Mouse (Mus musculus): ENCODE results near the gene Lsm2.
"Not testable (repeated sequence)": the region's sequence is repeated elsewhere in the genome, so short reads cannot be mapped to it uniquely, and the experiment has no call there.

Lsm2 gene

DNA sequence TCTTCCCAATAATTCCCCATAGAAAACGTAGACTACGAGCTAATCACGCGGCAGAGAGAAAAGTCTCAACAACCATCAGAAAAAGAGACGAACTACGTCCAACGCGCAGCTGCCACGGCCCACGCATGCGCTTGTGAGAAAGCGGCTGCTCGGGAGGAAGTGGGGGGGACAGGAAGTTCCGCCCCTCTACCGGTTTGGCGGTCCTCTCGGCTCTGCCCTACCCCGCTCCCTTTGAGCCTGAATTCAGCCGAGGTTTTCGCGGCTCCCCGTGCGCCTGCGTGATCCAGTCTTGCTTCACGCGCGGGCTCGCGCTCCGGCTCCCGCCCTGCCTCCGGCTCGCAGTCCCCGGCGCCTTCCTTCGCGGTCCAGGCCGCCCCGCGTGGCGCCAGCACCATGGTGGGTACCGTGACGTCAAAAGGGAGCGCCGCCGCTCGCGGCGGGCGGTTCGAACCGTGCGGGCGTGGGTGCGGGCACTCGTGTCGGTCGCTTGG, at the start of gene Lsm2:
Gene Lsm2 (plus strand): TSS at position 173 of the 491 bp plus-strand sequence.
- peak; percentile 93 for DNase-seq (ENCODE audit: low read depth, low spot score)

GRCm38 (mm10) chr17:34932287-34932686, 49.4 kb upstream of the Lsm2 start:
- no peak for DNase-seq (ENCODE audit: low read depth, low spot score)

DNA sequence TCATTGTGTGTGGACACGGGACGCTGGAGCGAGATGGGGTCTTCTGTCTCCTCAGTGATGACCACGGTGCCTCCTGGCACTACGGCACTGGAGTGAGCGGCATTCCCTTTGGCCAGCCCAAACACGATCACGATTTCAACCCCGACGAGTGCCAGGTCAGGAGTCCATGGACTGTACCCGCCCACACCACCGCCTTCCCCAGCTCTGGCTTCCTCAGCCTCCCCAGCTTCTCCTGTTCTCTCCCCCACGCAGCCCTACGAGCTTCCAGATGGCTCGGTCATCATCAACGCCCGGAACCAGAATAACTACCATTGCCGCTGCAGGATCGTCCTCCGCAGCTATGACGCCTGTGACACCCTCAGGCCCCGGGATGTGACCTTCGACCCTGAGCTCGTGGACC, 47.6 kb upstream of the Lsm2 start:
- no peak for DNase-seq (ENCODE audit: low read depth, low spot score)

DNA sequence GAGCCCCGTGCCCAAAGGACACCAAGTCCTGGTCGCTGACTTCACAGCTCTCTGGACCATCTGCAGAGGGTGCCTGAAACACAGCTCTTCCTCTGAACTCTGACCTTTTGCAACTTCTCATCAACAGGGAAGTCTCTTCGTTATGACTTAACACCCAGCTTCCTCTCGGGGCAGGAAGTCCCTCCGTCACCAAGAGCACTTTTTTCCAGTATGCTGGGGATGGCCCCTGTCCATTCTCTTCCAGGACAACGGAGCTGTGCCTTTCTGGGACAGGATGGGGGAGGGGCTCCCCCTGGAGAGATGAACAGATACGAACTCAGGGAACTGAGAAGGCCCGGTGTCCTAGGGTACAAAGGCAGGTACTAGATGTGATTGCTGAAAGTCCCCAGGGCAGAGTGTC, 46.8 kb upstream of the Lsm2 start:
- DNase-seq (ENCODE audit: low read depth, low spot score) = no peak

DNA sequence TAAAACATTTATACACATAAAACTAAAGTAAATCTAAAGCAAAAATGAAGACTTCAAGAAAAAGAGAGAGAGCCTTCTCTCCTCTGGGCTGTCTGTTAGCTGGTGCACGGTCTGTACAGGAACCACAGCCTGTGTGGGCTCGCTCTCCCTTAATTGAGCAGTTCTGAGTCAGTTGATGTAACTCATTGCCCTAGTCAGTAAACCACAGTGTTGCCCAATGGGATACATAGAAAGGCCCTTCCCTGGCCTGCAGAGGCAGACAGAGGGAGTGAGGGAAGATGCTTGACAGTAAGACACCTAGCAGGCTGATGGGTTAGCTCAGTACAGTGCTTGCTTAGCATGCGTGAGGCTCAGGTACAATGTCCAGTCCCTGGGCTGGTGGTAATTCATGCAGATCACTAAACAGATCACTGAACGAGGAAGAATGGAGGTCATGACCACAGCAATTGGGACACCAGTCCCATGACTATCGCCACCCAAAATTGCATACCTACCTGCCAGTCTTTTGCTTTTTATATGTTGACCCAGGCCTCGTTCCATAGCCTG, 43.6 kb upstream of the Lsm2 start:
- DNase-seq (ENCODE audit: low read depth, low spot score) = no peak

- no peak for DNase-seq (ENCODE audit: low read depth, low spot score)
Observed at GRCm38 (mm10) chr17:34941344-34942041, 40.2 kb upstream of the Lsm2 start.

DNA sequence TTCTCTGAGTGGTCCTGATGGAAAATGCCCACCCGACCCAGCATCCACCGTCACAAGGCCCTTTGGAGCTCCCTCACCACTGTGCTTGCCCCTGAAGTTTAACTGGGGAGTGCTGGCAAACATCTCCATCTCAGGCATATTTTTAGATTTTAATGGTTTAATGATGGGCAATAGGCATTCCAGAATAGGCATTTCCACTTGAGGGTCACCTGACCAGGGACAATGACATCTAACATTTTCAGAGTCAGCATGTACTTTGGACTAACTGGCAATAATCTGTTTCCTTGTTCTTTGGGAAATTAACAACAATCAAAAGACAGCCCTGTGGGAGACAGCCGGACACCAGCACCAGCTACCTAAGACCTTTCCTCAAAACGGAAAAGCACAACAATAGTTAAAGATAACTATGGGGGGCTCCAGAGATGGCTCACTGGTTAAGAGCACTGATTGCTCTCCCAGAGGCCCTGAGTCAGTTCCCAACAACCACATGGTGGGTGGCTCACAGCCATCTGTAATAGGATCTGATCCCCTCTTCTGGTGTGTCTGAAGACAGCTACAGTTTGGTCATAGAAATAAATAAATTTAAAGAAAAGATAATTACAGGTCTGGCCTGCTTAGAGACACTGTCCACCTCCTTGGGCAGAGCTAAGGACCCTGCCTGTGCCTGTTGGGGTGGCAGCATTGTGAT, 38.4 kb upstream of the Lsm2 start:
- DNase-seq (ENCODE audit: low read depth, low spot score) = no peak

DNA sequence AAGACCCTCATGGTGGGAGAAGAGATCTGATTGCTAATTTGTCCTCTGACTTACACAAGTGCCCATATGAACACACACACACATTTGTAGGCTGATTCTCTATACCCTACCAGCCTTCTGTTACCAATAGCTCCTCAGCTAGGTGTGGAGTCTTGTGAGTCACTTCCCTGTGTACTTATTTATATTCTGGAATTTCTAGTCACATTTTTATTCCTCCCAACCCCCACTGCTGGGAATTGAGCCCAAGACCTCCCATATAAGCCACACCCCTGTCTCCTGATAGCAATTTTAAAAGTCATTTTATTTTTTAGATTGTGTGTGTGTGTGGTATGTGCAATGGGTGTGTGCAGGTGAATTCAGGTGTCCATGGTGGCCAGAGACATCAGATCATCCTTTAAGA, 37.3 kb upstream of the Lsm2 start:
- DNase-seq (ENCODE audit: low read depth, low spot score) = no peak

- no peak for DNase-seq (ENCODE audit: low read depth, low spot score)
Observed at GRCm38 (mm10) chr17:34946486-34947140, 35.0 kb upstream of the Lsm2 start.

DNA sequence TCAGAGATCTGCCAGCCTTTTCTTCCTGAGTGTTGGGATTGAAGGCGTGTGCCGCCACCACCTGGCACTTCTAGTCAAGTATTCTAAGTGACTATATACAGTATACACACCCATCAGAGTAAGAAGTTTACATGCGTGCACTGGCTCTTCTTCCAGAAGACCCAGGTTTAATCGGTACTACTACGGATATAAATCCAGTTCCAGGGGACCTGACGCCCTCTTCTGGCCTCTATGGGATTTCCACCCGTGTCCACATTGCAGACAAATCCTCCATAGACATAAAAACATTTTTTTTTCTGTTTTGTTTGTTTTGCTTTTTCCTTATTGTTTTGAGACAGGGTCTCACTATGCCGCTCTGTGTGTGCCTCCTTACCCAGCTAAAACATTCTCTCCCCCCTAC, 34.1 kb upstream of the Lsm2 start:
- no peak for DNase-seq (ENCODE audit: low read depth, low spot score)

- DNase-seq (ENCODE audit: low read depth, low spot score) = not testable (repeated sequence)
Observed at GRCm38 (mm10) chr17:34948721-34949552, 32.7 kb upstream of the Lsm2 start.

DNA sequence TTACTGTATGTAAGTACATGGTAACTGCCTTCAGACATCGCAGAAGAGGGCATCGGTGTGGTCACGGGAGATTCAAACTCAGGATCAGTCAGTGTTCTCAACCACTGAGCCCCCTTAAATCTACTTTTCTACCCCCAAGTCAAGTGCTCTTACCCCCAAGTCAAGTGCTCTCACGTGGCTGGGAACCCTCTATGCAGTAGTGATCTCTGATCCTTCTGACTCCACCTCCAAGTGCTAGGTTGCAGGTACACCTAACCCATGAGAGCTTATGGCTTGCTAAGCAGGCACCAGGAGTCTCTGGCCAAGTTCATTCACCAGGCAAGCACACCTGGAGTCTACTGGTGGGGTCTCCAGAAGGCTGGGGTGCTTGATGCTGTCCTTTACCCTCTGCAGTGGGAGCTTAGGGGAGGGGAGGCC, 32.1 kb upstream of the Lsm2 start:
- DNase-seq (ENCODE audit: low read depth, low spot score) = no peak

DNA sequence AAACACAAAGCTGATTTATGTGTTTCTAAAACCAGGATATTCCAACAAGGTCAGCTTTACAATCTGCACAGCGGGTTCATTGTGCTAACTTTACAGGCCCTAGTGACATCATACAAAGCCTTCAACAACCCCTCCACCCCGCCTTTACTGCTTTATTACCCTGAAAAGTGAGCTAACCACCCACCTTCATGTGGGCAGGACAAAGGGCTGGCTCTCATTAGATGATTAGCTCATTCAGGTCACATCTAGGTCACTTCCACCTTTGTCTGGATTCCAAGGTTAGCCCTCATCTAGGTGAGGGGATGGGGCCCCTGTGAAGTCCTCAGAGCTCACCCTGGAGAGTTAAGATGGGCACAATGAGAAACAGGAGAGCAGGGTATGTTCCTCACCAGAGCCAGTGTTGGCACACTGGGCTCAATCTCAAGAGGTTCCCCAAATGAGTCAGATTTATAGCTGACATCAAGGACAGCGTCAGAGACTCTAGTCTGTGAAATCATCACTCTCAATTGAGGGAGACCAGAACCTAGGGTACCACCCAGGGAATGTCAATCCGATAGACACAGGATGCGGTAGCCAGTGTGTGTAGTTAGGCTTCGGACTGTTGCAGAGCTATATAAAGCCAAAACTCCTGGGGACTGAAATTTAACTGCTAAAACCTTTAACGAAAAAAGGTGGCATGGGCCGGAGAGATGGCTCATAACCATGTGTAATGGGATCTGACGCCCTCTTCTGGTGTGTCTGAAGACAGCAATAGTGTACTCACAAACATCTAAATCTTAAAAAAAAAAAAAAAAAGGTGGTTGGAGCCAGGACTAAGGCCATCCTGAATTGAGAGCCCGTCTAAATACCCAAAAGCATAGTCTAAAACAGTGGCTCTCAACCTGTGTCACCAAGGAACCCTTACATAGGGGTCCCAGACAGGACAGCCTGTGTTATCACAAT, 30.9 kb upstream of the Lsm2 start:
- DNase-seq (ENCODE audit: low read depth, low spot score) = no peak

- DNase-seq (ENCODE audit: low read depth, low spot score) = no peak
Observed at GRCm38 (mm10) chr17:34951636-34952377, 29.9 kb upstream of the Lsm2 start.

DNA sequence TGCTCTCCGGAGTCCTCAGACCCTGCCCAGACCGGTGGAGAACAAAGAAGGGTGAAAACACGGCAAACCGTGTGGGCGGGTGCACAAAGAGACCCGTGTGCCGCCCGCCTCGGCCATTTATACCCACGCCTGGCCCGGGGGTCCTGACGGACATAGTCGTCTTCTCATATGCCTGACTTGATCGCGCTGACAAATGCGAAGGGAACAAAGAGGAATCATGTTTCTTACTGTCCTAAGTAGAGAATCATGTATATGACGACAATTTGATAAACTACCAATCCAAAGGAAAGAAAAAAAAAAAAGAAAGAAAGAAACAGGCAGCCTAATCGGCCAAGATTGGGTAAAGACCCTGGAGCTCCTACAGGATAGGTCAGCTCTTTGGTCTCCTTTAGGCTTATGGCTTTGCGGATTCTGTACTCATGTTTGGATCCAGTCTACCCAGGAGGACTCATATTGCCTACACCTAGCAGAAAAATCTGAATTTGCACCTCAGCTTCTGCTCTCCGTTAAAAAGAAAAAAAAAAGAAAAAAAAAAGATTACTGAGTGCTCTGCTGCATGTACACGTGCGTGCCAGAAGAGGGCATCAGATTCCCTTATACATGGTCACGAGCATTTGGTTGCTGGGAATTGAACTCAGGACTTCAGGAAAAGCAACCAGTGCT, 29.2 kb upstream of the Lsm2 start:
- DNase-seq (ENCODE audit: low read depth, low spot score) = peak; percentile 79

- DNase-seq (ENCODE audit: low read depth, low spot score) = no peak
Observed at GRCm38 (mm10) chr17:34953258-34953657, 28.4 kb upstream of the Lsm2 start.

DNA sequence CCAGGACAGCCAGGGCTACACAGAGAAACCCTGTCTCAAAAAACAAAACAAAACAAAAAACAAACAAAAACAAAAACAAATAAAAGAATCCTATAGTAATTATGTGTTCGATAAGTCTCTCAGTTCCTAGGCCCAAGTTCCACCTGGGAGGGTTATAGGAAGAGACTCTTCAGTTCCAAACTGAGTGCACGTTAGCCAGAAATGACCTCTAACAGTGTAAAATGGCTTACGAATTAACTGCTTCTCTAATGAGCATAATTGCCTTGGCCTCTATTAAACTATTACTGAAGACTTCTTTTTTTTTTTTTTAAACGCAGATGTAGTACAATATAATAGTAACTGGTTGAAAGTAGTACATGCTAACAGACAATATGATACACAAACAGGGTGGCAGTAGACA, 27.8 kb upstream of the Lsm2 start:
- DNase-seq (ENCODE audit: low read depth, low spot score) = no peak

DNA sequence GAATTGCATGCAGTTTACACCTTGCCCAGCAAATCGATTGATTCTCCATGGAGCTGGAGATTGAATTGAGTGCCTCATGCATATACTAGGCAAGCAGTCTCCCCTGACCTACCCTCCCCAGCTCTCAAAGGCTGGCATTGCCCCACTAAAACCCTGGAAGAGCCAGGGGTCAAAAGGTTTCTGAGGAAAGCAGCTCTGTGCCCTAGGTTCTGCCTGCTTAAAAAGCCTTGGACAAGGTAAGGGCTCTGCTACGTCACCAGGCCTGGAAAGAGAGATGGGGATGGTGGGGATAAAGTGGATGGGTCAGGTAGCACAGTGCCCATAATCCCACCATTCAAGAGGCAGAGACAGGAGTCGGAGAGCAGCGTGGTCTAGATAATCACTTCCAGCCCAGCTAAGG, 26.8 kb upstream of the Lsm2 start:
- no peak for DNase-seq (ENCODE audit: low read depth, low spot score)

- no peak for DNase-seq (ENCODE audit: low read depth, low spot score)
Observed at GRCm38 (mm10) chr17:34955884-34956283, 25.8 kb upstream of the Lsm2 start.
